Mouse (Mus musculus) CD8-positive naive resting alpha-beta T cell, adult 2 months (primary cell): ENCODE measurements around the gene Rcn3.

Source experiments
- DNase-seq, 2 experiments: peaks; one replicate each; pipeline ENCODE4 v3.0.0; 2022; ENCODE audit warnings: low read depth in 2 of 2, low spot score in 2 of 2

Rcn3 gene

DNA sequence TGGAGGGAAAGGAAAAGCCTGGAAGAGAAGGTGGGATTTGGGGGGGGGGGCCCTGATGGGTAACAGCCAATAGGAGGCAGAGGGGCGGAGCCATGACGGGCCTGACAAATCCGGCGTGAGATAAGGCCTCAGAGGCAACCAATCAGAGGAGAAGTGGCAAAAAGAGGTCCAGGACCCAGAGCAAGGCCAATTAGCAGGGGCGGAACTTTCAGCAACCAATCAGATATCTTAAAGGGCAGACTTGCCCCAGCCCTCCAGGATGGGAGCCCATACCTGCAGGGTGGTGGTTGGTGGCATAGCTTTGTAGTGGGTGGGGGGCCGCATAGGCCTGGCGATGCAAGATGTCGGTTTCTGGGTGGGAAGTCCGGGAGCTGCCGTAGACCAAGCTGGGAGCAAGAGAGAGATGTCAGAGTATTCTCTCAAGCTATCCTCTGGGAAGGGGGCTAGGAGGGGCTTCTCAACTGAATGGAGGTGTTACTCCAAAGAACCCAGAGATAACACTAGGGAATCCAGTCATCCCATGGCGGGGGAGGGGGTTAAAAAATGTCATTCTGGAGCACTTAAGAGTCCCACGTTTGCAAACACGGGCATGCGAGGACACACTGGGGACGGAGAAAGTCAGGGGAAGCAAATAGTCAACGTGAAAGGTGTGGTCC is 40.9 kb downstream of the Rcn3 start:
- DNase-seq: no peak

DNA sequence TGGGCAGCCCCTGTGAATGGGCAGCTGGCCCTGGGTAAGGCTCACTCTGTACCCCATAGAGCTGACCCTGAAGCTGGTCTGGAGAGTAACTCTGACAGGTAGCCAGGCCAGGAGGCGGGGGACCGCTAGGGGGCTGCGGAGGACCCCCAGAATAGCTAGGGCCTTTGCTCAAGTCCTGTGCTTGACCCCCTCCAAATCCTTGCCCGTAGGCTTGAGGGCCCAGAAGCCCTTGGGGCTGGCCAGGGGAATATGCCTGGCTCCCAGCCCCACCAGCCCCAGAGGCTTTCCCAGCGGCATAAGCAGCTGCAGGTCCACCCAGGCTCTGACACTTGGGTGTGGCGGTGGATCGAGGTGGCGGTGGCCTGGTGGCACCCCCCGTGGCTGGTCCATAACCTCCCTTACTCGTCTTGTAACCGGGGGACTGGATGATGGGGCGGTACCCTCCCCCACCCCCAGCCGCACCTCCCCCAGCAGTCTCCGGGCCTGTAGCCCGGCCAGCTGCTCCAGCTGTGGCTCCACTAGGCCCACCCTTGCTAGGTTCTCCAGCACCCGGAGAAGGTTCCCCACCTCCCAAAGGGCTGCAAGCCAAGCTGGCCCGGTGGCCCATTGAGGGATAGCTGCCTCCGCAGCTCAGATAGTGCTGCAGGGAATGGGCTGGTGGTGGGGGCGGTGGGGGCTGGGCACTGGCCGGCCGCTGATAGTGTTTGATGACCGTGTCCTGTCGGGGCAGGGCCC is 42.9 kb downstream of the Rcn3 start:
- no peak for DNase-seq

DNA sequence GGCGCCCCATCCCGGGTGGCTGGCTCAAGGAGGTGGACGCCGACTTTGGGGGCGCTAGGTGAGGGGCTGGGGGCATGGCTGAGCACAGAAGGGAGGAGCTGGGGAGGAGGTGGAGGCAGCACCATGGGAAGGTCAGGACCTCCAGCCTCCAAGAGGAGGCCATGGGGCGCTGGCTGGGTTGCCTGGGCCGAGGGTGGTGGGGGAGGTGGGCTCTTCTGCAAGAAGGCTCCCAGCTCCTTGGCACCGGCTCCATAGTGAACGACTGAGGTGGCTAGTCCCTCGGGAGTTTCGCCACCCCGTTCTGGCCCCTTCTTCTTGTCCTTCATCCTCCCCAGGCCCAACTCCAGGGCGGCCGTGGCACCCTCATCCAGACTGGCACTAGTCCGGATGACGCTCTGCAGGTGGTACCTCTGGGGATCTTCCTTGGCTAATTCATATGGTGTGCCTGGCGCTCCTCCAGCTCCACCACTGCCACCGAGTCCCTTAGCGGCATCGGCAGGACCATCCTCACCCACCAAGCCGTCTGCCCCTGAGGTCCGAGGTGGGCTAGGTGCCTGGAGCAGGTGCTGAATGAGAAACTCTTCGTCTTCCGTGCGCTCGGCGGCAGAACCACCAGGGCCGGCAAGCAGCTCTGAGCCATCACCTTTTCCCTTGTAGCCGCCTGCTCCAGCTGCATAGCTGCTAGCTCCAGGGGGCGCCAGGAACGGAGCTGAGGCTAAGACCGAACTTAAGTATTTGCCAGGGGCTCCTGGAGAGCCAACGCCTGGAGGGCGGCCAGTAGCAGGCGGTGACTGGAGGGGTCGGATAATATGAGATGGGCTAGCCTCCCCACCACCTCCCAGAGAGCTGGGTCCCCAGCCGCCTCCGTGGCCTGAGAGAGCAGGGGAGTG is 43.8 kb downstream of the Rcn3 start:
- DNase-seq: no peak

DNA sequence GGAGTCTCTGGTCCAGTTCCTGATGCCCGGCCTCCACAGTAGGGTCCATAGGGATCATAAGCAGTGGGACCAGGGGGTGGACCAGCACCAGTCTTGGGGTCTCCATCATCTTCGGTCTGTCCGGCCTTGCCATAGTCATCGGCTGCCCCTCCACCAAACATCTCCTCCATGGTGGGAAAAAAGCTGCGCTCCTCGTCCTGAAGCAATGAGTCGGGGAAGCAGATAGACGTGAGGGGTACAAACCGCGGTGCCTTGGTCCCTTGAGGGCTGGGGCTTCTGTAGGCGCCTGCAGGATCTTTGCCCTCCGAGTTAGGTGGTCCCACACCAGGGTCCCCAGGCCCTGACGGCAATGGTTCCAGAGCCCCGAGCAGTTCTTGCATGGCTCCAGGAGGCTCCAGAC is 44.5 kb downstream of the Rcn3 start:
- DNase-seq: no peak

DNA sequence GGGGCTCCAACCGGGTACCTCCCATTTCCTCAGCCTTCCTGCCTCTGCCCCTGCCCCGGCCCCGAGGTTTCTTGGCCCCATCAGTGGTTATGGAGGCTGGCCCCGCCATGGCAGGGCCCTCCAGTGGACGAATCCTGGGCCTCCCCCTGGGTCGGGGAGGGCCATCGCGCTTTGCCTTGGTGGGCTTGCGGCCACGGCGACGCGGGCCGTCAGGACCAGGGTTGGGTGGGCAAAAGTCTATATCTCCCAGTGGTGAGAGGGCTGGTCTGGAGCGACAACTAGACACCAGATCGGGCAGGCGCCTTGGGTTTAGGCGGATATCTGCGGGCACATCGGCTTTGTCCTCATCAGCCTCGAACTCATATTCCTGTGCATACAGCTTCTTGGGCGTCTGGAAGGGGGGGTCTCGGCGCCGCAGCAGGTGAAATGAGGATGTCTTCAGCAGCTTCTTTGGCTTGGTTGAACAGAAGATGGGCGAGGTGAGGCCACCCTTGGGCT is 45.1 kb downstream of the Rcn3 start:
- no peak for DNase-seq

DNA sequence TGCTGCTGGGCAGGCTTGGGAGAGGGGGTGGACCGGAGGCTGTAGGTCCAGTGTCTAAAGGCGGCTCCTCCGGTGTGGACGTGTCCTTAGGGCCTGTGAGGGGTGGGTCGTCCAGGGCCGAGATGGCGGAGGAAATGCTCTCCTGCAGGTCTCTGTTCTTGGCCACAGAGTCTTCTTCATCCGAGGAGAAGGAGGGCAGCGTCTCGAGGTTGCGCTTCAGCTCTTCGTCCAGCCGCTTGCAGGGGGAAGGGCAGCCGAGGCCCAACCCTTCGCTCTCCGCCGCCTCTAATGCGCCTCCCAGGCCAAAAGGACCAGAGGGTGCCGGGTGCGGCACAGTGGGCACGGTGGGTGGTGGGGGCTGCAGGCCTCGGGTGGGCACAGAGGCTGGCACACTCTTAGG is 46.3 kb downstream of the Rcn3 start:
- DNase-seq: no peak

DNA sequence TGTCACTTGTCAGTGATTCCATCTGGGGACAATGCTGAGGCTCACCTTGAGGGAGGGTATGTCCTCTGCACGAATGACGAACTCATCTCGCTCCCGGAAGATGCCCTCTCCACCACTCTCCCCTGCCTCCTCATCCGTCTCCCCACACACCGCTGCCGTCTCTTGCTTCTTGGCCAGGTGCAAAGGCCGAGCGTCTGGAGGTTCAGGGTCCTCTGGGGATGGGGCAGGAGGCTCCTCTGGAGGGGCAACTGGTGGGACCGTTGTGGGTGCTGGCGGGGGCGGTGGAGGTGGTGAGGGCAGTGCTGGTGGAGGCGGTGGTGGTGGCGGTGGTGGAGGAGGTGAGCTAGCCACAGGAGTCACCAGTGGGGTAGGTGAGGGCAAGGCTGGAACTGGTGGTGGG is 48.7 kb downstream of the Rcn3 start:
- DNase-seq: no peak

DNA sequence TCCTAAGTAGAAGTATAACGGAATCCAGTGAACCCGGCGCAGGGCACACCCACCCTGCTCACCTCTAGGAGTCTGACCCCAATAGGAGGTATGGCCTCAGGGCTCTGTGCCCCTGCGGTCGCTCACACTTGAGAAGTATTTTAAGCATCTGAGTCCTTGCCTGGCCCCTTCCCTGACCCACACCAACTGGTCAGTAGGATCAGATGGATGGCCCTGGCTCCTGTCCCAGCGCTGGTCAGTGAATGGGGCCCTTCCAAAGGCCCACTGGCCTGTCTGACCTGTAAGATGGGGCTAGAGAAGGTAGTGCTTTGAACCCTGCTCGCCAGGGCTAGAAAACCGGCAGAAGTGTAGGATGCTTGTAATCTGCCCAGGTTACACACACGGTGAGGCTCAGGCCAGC is 51.2 kb downstream of the Rcn3 start:
- no peak for DNase-seq

DNA sequence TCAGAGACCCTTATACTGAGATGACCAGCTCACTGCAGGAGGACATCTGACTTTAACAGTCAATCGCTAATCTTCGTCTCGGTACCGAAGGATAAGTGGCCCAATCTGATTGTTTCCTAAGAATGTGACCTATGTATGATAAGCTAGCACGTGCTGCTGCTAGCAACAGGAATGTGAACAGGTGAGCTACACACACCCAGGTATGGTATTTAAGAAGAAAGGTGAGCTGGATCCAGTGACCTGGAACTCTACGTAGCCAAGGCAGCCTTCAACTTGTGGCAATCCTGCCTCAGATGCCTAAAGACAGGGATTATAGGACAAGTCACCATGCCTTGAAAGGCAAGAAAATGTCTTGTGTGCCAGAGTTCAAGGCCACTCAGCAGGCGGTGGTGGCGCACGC is 53.6 kb downstream of the Rcn3 start:
- no peak for DNase-seq

DNA sequence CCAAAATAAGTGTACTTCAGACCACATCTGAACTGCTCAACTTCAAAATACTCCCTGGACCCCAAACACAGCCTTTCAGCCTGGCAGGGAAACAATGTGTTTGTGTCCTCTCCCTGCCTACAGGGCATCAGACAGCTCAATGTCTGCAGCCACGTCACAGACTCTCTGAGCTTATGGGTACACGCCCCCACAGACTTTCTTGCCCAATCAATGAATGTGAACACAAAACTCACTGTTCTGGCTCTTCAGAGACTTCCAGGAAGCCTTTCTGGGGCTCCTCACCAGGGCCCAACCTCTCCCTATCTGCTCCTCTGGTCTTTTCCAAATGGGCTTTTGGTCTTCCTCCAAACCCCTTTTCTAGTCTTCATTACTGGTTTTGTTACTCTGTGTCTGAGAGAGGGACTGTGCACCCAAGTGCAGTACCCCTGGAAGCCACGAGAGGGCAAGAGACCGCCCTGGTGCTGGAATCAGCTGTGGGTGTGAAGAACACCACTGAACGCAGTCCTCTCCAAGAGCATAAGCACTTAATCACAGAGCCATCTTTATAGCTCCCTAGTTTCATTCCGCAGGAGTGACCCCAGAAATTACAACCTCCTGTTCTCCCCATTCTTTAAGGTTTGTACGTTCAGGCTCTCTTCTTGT is 54.2 kb downstream of the Rcn3 start:
- peak; percentile 68 to 75 for DNase-seq

DNA sequence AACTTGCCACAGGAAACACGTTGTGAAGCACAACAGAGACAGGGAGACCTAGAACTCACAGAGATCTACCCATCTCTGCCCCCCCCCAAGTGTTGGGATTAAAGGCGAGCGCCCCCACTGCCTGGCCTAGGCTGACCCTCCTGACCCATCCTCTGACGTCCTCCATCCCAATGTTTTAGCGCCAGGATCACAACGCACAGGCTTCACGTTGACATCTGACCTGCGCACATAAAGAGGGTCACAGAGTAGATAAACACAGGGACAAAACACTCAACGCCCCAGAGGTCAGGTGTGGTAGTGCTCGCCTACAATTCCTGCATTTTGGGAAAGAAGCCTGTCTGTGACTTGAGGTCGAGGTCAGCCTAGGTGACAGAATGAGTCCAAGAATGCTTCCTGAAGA is 55.3 kb downstream of the Rcn3 start:
- no peak for DNase-seq

DNA sequence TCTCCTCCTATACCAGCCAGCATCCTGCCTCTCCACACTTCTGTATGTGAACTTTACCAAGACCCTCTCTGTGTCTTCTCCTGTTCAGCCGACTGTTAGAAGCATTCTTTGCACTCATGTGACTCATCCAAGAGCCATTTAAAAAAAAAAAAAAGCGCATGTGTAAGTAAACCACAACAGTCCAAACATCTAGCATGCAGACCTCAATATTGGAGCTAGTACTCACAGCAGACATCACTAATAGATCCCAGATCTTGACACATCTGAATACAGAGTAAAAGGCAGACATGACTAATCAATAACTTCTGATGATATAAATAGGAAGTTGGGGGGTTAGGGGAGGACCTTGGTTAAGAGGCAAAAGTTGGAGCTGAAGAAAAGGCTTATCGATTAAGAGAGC is 56.4 kb downstream of the Rcn3 start:
- DNase-seq: no peak

DNA sequence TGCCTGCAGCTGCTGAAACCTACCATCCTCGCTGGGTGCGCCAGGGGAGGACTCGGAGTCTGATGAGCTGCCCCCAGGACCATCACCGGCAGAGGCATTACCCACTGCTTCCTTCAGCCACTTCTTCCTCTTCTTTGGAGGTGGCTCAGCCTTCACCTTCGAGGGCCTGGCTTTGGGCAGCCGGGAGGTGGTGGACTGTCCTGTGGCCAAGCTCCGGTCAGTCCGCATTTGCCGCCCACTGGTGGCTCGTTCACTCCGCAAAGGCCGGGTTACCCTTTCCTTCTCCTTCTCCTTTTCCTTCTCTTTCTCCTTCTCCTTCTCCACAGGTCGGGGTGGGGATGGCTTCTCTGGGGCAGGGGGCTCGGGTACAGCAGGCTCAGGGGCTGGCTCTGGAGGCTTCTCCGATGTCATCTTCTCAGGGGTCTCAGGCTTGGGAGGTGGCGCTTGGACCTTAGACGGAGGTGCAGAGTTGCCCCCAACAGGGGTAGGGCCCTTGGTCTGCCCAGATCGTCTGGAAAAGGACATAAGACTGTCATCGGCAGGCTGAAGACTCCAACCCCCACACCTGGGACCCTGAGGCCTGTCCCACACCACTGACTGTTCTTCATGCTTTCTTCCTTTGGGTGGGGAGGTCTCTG is 58.2 kb downstream of the Rcn3 start:
- DNase-seq: no peak
